Mouse (Mus musculus) liver, embryonic 12.5 days (tissue): ENCODE results near the gene Flcn. TPM values are rescaled to one million over a fixed set of nuclear protein-coding genes. Genes with fewer than 3 reads are reported as not detected.

ENCODE experiments used
- ATAC-seq: fragments of 200-750 bp; cut with Nextera tagmentation; 2 replicates; pipeline ENCODE4 v1.8.0; 2017; ENCODE audit warnings: moderate number of reproducible peaks, mild to moderate bottlenecking, moderate library complexity
- H3K27ac ChIP-seq: fragments of 300-500 bp; sonication (generic); 2 replicates; pipeline ENCODE4 v1.5.1; 2016; ENCODE audit warnings: mild to moderate bottlenecking
- H3K27me3 ChIP-seq: fragments of 300-500 bp; sonication (generic); replicated peaks from 2 replicates; pipeline ENCODE4 v1.6.1; 2016; ENCODE audit warnings: mild to moderate bottlenecking, moderate library complexity
- H3K36me3 ChIP-seq: fragments of 300-500 bp; sonication (generic); 2 replicates; pipeline ENCODE4 v1.6.1; 2016; ENCODE audit warnings: mild to moderate bottlenecking, moderate library complexity
- H3K4me1 ChIP-seq: fragments of 300-500 bp; sonication (generic); 2 replicates; pipeline ENCODE4 v1.6.1; 2016
- H3K4me2 ChIP-seq: fragments of 300-500 bp; sonication (generic); 2 replicates; pipeline ENCODE4 v1.6.1; 2016; ENCODE audit warnings: mild to moderate bottlenecking, moderate library complexity
- H3K4me3 ChIP-seq: fragments of 300-500 bp; sonication (generic); 2 replicates; pipeline ENCODE4 v1.5.1; 2016; ENCODE audit warnings: mild to moderate bottlenecking, moderate library complexity
- H3K9ac ChIP-seq: fragments of 300-500 bp; sonication (generic); 2 replicates; pipeline ENCODE4 v1.6.1; 2016; ENCODE audit warnings: mild to moderate bottlenecking, moderate library complexity
- H3K9me3 ChIP-seq: fragments of 300-500 bp; sonication (generic); replicated peaks from 2 replicates; pipeline ENCODE4 v1.6.1; 2016; ENCODE audit warnings: mild to moderate bottlenecking, moderate library complexity
- WGBS: fragments of 180-500 bp; shearing (Covaris S2); methylation state at CpG from one replicate; pipeline ENCODE4 v1.1.7; 2016; ENCODE audit not compliant: insufficient replicate concordance; 5-methylcytosine and 5-hydroxymethylcytosine counted together
- polyA plus RNA-seq: library from polyadenylated mRNA; unstranded; fragments of >200 nt; fragmentation: Nextera tagmentation; extraction: Ambion mirVana; gene quantifications from 2 replicates; pipeline ENCODE4 v1.2.1, GENCODE M21; 2016

Flcn gene
- polyA plus RNA-seq, 1 experiment from 2014 or later: 19.8 TPM

GRCm38 (mm10) chr11:59778181-59778873 is 31.5 kb downstream of the Flcn start:
- peaks cover 39% of the 10 kb centered on the region for H3K36me3 ChIP-seq
- no peak overlapping the region for H3K9ac ChIP-seq
- no peaks in the 10 kb centered on the region for H3K4me1 ChIP-seq
- ATAC-seq: peak; percentile 76
- no peaks in the 10 kb centered on the region for H3K27me3 ChIP-seq
- H3K4me2 ChIP-seq: no peak overlapping the region
- H3K4me3 ChIP-seq: no peak overlapping the region
- 46% methylated on average over 9 of the region's 9 CpGs for WGBS
- H3K27ac ChIP-seq: no peak overlapping the region
- H3K9me3 ChIP-seq: no peaks in the 10 kb centered on the region

DNA sequence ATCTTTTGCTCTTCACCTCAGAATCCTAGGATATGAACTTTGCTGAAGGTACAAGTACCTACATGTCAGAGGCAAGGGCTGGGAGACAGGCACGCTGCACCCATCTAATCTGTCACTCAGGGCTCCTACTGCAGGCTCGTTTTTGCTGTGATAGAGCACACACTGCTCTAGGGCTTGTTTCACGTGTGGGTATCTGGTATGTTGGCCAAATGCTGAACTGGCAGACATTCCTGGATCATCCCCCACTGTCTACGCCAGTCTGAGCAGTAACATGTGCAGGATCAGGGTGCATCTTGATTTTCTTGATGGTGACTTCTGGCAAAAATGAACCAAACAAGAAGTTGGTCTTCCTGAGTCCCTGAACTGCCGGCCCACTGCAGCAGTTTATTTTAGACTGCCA is 32.6 kb downstream of the Flcn start:
- no peak overlapping the region for H3K27ac ChIP-seq
- H3K36me3 ChIP-seq: peaks cover 47% of the 10 kb centered on the region
- no peaks in the 10 kb centered on the region for H3K27me3 ChIP-seq
- H3K4me2 ChIP-seq: no peak overlapping the region
- H3K4me1 ChIP-seq: no peaks in the 10 kb centered on the region
- no peak for ATAC-seq
- H3K4me3 ChIP-seq: no peak overlapping the region
- no peak overlapping the region for H3K9ac ChIP-seq
- no peaks in the 10 kb centered on the region for H3K9me3 ChIP-seq
- 81% methylated on average over 5 of the region's 5 CpGs for WGBS

DNA sequence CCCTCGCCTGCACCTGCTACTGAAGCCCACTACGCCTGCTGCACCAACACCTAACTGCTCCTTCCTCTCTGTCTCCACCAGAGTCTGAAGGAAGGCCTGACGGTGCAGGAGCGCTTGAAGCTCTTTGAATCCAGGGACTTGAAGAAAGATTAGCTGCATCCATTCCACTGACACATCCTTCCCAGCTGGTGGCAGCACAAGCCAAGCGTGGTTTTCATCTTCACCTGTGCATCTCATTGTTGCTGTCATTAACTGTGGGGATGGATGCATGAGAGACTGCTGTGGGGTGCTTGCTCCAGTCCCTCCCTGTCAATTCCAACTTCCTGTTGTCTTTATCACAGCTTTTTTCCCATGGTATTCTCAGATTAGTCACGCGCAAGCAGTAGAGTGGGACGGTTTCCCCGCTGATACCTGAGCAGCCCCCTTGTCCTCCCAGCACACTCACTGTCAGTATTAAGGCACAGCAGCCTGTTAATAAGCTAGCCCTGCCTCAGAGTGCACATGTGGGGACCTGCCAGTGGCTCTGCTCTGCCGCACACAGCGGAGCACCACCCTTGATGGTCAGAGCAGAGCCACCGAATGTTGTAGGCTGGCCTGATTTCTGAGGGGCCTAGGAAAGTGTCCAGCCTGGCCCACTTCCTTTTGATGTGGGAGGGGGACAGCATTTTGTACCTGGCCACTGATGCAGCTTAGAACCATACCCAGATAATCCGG is 34.2 kb downstream of the Flcn start:
- no peak for ATAC-seq
- Histone ChIP-seq H3K27me3 (no peaks in the 10 kb centered on the region), H3K4me3 (no peak overlapping the region), H3K27ac (no peak overlapping the region), H3K36me3 (peaks cover 64% of the 10 kb centered on the region), H3K4me2 (no peak overlapping the region), H3K9ac (no peak overlapping the region), H3K9me3 (no peaks in the 10 kb centered on the region), H3K4me1 (no peaks in the 10 kb centered on the region)
- 86% methylated on average over 13 of the region's 13 CpGs for WGBS

DNA sequence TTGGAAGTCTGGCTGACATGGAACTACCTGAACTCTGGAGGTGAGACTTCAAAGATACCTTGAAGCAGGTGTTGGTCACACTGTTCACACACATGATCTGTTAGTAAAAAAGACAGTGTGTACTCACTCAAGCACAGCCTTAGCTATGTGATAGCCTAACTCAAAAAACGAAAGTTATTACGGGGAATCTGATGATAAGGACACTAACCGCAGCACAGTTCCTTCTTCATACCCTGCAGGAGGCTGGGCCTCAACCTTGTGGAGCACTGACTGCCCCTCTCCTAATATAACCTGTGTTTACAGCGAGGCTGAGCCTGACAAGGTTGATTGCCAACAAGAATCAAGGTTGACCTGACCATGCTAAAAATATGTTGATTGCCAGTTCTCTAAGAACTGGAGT is 35.3 kb downstream of the Flcn start:
- Histone ChIP-seq H3K36me3 (peaks cover 74% of the 10 kb centered on the region), H3K9me3 (no peaks in the 10 kb centered on the region), H3K27me3 (no peaks in the 10 kb centered on the region), H3K4me3 (no peak overlapping the region), H3K4me2 (no peak overlapping the region), H3K27ac (no peak overlapping the region), H3K4me1 (no peaks in the 10 kb centered on the region), H3K9ac (no peak overlapping the region)
- 56% methylated on average over 4 of the region's 4 CpGs for WGBS
- ATAC-seq: no peak

- Histone ChIP-seq H3K4me3 (no peak overlapping the region), H3K9me3 (no peaks in the 10 kb centered on the region), H3K36me3 (peaks cover 90% of the 10 kb centered on the region), H3K27ac (no peak overlapping the region), H3K4me2 (no peak overlapping the region), H3K9ac (no peak overlapping the region), H3K4me1 (no peaks in the 10 kb centered on the region), H3K27me3 (no peaks in the 10 kb centered on the region)
- 78% methylated on average over 4 of the region's 4 CpGs for WGBS
- ATAC-seq: no peak
These were observed 36.9 kb downstream of the Flcn start for GRCm38 (mm10) chr11:59772902-59773301.

DNA sequence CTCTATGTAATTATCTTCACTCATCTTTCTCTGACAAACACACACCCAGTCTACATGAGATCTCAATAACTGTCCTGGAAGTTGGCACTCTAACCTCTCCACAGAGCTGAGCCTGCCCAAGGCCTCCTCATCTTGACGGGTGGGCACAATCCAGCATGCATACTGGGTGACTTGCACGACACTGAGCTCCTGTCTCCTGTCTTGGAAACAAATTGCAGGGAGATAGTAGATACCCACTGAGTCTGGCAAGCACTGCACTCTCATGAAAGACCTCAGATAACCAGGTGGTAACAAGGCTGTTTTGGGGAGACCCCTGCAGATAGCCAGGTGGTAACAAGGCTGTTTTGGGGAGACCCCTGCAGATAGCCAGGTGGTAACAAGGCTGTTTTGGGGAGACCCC is 37.5 kb downstream of the Flcn start:
- no peak for ATAC-seq
- Histone ChIP-seq H3K27me3 (no peaks in the 10 kb centered on the region), H3K36me3 (peaks cover 92% of the 10 kb centered on the region), H3K27ac (no peak overlapping the region), H3K9ac (no peak overlapping the region), H3K4me2 (no peak overlapping the region), H3K4me3 (no peak overlapping the region), H3K9me3 (no peaks in the 10 kb centered on the region), H3K4me1 (no peaks in the 10 kb centered on the region)
- WGBS: 71% methylated on average over 2 of the region's 2 CpGs

- WGBS: 49% methylated on average over 7 of the region's 7 CpGs
- Histone ChIP-seq H3K4me1 (no peaks in the 10 kb centered on the region), H3K9ac (no peak overlapping the region), H3K27me3 (no peaks in the 10 kb centered on the region), H3K36me3 (peaks cover 94% of the 10 kb centered on the region), H3K9me3 (no peaks in the 10 kb centered on the region), H3K4me2 (no peak overlapping the region), H3K4me3 (no peak overlapping the region), H3K27ac (no peak overlapping the region)
- ATAC-seq: no peak
These were observed 39.1 kb downstream of the Flcn start for GRCm38 (mm10) chr11:59770753-59771152.

DNA sequence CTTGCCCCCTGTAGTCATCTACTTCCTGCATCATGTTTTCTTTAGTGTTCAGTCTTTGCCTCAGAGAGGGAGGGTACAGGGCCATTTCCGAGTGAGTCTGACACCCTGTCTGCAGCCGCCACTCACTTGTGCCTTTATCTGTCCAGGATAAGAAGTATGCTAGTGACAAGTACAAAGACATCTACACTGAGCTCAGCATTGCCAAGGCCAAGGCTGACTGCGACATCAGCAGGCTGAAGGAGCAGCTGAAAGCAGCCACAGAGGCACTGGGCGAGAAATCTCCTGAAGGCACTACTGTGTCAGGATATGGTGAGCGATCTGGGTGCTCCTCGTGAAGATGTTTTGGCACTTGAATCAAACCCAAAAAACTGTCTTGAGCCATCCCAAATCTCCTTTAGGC is 40.1 kb downstream of the Flcn start:
- 61% methylated on average over 6 of the region's 6 CpGs for WGBS
- Histone ChIP-seq H3K4me3 (no peak overlapping the region), H3K4me1 (no peaks in the 10 kb centered on the region), H3K36me3 (peaks cover 96% of the 10 kb centered on the region), H3K27ac (no peak overlapping the region), H3K27me3 (no peaks in the 10 kb centered on the region), H3K4me2 (no peak overlapping the region), H3K9ac (no peak overlapping the region), H3K9me3 (no peaks in the 10 kb centered on the region)
- ATAC-seq: no peak

DNA sequence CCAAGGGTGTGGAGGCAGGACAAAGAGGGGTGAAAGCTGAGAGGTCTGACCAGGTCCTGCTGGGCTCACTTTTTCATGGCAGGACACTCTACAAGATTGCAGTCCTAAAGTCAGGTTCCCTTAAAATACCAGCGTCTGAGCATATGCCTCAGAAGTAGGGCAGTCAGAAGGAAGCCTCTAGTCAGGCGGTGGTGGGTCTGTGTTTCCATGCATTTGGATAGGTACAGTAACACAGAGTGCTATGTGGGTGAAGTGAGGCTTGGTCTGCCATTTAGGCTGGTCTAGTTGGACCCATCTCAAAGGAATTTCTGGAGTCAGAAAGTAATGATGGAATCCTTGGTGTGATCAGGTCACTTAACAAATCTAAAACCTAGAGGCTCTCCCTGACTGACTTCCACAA is 40.5 kb downstream of the Flcn start:
- Histone ChIP-seq H3K4me3 (no peak overlapping the region), H3K9me3 (no peaks in the 10 kb centered on the region), H3K4me1 (no peaks in the 10 kb centered on the region), H3K27me3 (no peaks in the 10 kb centered on the region), H3K27ac (no peak overlapping the region), H3K36me3 (peaks cover 96% of the 10 kb centered on the region), H3K4me2 (no peak overlapping the region), H3K9ac (no peak overlapping the region)
- no peak for ATAC-seq
- 78% methylated on average over 2 of the region's 2 CpGs for WGBS

DNA sequence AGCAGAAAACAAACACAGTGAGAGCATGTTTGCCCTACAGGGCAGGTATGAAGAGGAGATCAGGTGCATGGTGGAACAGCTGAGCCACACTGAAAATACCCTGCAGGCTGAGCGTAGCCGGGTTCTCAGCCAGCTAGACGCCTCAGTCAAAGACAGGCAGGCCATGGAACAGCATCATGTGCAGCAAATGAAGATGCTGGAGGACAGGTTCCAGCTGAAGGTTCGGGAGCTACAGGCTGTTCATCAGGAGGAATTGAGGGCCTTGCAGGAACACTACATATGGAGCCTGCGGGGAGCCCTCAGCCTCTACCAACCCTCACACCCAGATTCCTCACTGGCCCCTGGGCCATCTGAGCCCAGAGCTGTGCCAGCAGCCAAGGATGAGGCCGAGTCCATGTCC is 49.0 kb downstream of the Flcn start:
- H3K27me3 ChIP-seq: no peaks in the 10 kb centered on the region
- 89% methylated on average over 6 of the region's 6 CpGs for WGBS
- no peaks in the 10 kb centered on the region for H3K4me1 ChIP-seq
- H3K27ac ChIP-seq: no peak overlapping the region
- no peak overlapping the region for H3K4me3 ChIP-seq
- no peaks in the 10 kb centered on the region for H3K9me3 ChIP-seq
- no peak overlapping the region for H3K4me2 ChIP-seq
- no peak for ATAC-seq
- H3K36me3 ChIP-seq: peaks cover 91% of the 10 kb centered on the region
- H3K9ac ChIP-seq: no peak overlapping the region

- Histone ChIP-seq H3K4me1 (no peaks in the 10 kb centered on the region), H3K4me3 (no peak overlapping the region), H3K27me3 (no peaks in the 10 kb centered on the region), H3K36me3 (peaks cover 91% of the 10 kb centered on the region), H3K4me2 (no peak overlapping the region), H3K27ac (peak overlapping the region; percentile 29; the same call in 1 of the 2 replicates), H3K9ac (no peak overlapping the region), H3K9me3 (no peaks in the 10 kb centered on the region)
- ATAC-seq: no peak
- WGBS: 74% methylated on average over 2 of the region's 2 CpGs
These were observed 50.2 kb downstream of the Flcn start for GRCm38 (mm10) chr11:59759626-59760025.

- H3K27ac ChIP-seq: peak overlapping the region; percentile 29; the same call in 1 of the 2 replicates
- H3K9me3 ChIP-seq: no peaks in the 10 kb centered on the region
- no peaks in the 10 kb centered on the region for H3K4me1 ChIP-seq
- ATAC-seq: no peak
- no peak overlapping the region for H3K4me3 ChIP-seq
- 88% methylated on average over 4 of the region's 4 CpGs for WGBS
- peaks cover 89% of the 10 kb centered on the region for H3K36me3 ChIP-seq
- H3K27me3 ChIP-seq: no peaks in the 10 kb centered on the region
- no peak overlapping the region for H3K9ac ChIP-seq
- H3K4me2 ChIP-seq: no peak overlapping the region
These were observed 50.6 kb downstream of the Flcn start for GRCm38 (mm10) chr11:59759178-59759577.
